Mouse (Mus musculus): ENCODE measurements around the gene Psmb4.
"Not testable (repeated sequence)": the region's sequence is repeated elsewhere in the genome, so short reads cannot be mapped to it uniquely, and the experiment has no call there.

Psmb4 gene

DNA sequence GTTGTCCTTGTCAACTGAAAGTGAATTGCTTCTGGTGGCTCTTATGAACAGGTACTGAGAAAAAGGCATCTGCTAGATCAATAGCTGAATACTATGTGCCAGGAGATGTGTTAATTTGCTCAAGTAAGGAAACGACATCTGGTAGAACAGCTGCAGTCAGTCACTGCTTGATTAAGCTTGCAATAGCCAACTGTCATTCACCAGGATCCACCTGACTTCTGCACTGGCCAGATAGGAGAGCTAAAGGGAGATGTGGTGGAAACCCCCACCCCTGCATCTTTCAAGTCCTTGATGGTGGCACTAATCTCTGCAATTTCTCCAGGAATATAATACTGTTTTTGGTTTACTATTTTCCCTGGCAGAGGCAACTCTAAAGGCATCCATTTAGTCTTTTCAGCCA lies 19.7 kb upstream of the Psmb4 start:
- DNase-seq (ENCODE audit: low read depth, low spot score), result no peak

DNA sequence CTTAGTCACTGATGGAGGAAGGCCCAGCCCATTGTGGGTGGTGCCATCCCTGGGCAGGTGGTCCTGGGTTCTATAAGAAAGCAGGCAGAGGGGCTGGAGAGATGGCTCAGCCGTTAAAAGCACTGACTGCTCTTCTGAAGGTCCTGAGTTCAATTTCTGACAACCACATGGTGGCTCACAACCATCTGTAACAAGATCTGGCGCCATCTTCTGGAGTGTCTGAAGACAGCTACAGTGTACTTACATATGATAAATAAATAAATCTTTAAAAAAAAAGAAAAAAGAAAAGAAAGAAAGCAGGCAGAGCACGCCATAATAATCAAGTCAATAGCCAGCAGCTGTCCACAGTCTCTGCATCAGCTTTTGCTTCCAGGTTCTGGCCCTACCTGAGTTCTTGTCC lies 18.0 kb upstream of the Psmb4 start:
- not testable (repeated sequence) for DNase-seq (ENCODE audit: low read depth, low spot score)

DNA sequence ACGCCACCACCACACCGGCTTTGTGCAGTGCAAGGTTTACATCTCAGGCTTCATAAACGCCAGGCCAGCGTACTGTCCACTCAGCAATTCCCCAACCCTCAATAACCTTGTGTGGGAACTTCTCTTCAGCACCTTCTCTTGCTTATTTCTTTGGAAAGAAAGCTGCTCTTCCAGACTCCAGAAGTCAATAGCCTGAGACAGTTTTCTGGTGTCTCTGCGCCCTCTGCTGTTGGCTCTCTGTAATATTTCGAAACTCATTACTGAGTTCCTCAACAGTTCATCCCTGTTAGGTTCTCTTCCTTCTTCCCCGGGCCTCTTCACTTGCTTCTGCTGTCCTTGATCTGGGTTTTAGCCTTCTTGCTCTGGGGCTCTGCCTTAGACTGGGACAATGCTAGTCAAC lies 16.0 kb upstream of the Psmb4 start:
- peak; percentile 22 for DNase-seq (ENCODE audit: low read depth, low spot score)

DNA sequence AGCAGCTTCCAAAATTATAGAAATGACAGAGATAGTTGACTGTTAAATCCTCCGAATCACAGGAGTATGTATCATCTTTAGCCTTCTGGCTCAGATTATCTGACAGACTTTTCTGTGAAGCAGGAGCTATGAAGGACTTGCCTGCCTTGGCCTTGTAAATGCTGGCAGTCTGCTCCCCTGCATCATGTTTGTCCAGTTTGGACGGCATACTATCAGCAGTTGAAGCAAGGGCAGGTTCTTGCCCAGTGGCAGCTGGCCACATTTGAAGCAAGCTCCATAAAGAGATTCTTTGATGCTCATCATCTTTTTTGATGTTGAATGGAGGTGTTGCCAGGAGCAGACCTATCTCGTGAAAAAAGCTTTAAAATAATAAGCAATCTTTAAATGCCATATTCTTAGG lies 7.3 kb upstream of the Psmb4 start:
- no peak for DNase-seq (ENCODE audit: low read depth, low spot score)

DNA sequence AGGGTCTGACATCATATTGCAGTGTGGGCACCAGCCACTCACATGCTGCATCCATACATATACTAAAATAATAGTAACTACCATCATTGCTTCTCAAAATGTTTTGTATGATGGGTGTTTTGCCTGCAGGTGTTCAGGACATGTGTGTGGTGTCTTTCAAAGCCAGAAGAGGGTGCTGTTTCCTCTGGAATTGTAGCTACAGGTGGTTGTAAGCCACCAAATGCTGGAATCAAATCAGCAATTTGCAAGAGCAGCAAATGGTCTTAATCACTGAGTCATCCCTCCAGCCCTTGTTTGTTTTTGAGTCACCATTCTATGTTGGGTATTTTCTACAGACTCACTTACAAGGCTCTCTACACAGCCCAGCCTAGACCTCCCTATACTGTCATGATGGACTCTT lies 1.8 kb upstream of the Psmb4 start:
- DNase-seq (ENCODE audit: low read depth, low spot score), result no peak

DNA sequence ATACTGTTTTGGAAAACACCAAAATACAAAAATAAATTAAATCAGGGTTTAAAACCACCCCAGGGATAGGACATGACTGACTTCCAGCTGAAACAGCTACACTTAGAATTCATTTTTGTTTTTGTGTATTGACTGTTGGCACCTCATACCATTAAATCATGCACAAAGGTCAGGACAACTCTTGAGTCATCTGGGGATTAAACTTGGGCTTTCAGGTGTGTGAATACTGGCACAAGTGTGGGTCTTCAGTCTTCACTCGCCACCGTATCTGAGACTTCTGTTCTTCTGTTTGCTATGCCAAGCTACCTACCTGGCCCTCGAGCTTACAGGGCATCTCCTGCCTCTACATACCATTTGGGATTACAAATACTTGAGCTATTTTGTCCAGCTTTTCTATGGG lies 4.2 kb downstream of the Psmb4 start:
- DNase-seq (ENCODE audit: low read depth, low spot score), result no peak

DNA sequence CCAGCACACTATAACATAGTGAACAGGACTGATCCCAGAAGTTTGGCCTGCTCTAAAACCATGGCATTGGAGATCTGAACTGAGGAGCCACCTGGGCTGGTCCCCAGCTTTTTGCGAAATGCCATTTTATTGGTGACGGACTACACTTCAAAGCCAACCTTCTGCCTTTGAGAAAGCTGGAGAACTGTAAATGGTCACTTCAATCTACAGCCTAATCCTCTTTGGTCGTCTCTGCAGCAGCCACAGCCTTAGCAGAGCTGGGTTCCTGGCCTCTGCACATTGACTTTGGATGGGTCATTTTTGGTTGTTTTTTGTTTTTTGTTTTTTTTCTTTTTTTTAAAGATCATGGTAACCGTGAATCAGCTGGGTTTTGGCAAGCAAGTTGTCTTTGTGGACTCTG lies 4.9 kb downstream of the Psmb4 start:
- no peak for DNase-seq (ENCODE audit: low read depth, low spot score)

DNA sequence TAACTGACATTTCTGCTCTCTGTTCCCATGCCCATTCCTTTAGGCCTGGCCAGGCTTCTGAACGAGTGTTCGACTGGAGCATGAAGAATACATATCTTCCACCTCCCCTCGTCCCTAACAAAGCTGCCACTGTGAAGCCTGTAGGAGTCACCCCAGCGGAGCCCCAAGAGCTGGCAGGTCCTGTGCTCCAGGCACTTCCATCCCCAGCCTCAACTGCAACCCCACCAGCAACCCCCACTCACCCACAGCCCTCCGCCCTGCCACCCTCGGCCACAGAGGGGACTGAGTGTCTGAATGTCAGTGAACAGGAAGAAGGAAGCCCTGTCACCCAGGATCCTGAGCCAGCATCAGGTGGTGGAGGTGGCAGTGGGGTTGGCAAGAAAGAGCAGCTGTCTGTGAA lies 8.1 kb downstream of the Psmb4 start:
- DNase-seq (ENCODE audit: low read depth, low spot score), result no peak

DNA sequence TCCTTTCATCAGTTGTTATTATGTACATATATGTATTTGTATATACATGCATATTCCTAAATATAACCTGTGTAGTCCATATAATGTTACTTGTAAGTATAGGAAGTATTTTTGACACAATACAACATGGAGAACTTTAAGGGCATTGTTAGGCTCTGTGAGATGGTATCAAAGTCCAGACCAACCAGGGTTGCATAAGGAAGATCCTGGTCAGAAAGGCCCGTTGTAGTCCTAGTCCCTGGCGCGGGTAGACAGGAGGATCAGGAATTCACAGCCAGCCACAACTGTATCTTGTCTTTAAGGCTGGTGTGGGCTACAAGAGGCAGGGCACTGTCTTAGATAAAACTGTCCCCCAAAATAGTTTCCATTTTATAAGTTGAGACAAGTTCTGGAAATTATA lies 17.8 kb downstream of the Psmb4 start:
- no peak for DNase-seq (ENCODE audit: low read depth, low spot score)

DNA sequence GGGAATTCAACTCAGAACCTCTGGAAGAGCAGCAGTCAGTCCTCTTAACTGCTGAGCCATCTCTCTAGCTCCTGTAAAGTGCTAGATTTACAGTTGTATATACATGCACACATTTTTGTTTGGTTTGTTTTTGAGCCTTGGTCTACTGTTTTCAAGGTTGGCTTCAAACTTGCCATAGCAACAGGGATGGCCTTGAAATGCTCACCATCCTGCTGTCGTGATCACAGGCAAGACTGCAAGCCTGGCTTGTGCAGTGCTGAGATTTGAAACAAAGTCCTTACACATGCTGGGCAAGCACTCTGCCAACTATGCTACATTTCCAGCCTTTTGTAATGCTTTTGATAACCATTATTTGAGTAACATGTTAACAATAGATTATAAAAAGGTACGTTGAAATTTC lies 27.3 kb downstream of the Psmb4 start:
- DNase-seq (ENCODE audit: low read depth, low spot score), result no peak

DNA sequence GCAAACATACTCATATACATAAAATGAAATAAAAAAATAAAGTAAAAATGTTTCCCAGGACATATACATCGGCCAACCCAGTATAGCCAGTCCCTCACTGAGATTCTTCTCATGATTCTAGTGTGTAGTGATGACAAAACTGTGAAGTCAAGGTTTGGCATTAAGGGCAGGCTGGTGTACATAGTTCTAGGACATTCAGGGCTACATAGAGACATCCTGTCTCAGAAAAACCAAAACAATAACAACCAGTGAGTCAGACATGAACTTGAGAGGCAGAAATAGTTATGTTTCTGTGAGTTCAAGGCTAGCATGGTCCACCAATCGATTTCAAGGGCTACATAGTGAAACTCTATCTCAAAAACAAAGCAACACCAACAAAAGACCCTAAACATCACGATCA lies 34.5 kb downstream of the Psmb4 start:
- no peak for DNase-seq (ENCODE audit: low read depth, low spot score)

DNA sequence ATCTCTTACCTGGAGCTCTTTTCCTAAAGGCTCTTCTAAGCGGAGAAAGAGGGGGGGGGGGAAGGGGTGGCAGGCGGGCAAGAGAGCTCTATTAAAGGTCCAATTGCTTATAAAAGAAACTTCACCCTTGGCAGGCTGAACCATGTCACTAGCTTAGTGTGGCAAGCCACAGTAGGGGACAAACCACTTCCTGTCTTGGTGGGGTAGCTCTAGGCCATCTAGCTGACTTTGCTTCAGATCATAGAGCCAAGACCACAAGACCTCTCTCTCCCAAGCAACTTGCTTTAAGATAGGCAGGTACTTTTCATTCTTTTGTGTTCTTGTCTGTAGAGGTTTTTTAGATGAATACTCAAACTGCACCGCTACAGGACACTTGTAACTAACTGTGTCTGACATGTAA lies 35.0 kb downstream of the Psmb4 start:
- DNase-seq (ENCODE audit: low read depth, low spot score), result no peak

DNA sequence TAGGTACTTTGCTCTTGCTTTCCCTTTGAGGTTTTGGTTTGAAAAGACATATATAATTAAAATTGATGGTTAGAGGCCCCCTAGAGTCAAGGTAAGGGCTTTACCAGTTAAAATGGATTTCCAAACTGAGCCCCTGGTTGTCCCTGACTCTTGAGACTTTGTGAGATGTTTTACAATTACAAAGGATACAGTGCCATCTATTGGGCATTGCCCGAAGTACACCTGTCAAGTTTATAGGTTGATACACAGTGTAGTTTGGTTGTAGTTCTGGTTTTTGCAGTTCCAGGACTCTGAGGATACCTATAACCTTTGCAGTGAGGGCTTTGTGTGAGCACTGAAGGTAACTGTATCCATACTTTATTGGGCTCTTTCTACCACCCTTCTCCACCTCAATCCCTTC lies 37.4 kb downstream of the Psmb4 start:
- DNase-seq (ENCODE audit: low read depth, low spot score), result peak; percentile 32

DNA sequence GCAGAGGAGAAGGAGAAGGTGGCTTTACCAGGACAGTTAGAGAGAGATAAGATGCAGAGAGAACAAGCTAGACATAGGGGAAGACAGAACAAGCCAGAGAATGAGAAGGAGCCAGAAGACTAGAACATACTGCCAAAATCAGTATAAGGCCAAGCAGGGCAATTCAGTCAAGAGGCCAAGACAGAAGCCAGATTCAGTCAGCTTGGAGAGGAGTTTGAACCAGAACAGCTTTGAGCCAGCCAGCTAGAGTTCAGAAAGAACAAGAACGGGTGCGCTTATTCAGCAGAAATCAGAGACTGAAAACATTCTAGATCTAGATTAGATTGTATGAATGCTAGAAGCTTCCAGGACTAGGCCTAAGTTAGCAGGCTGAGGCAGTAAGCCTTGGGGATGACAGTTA lies 39.4 kb downstream of the Psmb4 start:
- DNase-seq (ENCODE audit: low read depth, low spot score), result no peak

DNA sequence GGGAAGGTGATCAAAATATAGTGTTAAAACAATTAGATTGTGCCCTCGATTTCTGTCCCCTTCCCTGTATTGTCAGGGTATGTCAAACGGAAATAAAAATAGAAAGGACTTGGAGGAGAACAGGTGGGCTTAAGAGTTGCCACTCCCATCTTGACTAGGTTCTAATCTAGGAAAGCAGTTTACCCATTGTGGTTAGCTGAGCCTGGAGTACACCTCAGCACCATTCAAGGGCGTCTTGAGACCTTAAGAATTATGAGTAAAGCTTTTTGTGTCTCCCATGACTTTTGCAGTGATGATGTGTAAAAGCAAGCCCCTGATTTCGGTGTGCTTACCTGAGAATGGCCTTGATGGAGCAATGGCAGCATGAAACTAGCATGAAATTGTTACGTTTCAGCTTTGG lies 47.7 kb downstream of the Psmb4 start:
- DNase-seq (ENCODE audit: low read depth, low spot score), result no peak

DNA sequence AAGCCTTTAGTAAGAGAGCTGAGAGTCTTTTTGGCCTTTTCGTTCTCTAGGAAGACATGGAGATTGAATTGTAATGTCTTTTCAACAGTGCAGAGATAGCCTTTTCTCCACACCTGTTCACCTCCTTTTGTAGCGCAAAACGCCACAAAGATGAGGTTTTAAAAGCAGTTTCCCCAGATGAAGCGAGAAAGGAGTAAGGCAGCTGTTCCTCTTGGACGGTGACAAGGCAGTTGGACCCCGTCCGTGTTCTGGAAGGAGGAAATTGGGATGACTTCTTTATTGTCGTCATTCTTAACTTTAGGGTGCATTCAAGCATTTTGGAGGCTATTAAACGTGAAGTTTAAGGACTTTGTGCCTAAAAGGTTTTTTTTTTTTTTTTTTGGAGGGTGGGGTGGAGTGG lies 48.1 kb downstream of the Psmb4 start:
- DNase-seq (ENCODE audit: low read depth, low spot score), result no peak

DNA sequence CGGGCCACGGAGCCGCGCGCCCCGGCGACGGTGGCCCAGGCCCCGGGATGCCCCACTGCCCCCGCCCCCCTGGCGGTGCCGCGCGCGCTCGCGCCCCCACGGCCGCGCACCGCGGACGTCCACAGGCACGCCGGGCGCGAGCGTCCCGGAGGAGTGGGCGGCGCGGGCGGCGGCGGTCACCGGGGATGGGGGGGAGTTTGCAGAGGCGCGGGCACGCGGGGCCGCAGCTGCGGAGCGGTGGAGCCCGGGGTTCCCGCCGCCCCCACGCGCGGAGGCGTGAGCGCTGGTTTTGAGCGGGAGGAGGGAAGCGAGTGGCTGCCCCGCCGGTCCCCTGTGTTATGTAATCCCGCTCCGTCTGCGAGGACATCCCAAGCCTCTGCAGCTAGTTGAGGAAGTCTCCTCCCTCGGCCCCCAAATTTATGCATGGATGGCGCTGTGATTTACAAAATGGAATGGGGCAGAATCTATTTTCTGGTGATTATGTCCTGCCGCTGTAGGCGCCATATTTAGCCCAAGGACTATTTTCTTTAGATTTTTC lies 48.7 kb downstream of the Psmb4 start:
- DNase-seq (ENCODE audit: low read depth, low spot score), result peak; percentile 72

DNA sequence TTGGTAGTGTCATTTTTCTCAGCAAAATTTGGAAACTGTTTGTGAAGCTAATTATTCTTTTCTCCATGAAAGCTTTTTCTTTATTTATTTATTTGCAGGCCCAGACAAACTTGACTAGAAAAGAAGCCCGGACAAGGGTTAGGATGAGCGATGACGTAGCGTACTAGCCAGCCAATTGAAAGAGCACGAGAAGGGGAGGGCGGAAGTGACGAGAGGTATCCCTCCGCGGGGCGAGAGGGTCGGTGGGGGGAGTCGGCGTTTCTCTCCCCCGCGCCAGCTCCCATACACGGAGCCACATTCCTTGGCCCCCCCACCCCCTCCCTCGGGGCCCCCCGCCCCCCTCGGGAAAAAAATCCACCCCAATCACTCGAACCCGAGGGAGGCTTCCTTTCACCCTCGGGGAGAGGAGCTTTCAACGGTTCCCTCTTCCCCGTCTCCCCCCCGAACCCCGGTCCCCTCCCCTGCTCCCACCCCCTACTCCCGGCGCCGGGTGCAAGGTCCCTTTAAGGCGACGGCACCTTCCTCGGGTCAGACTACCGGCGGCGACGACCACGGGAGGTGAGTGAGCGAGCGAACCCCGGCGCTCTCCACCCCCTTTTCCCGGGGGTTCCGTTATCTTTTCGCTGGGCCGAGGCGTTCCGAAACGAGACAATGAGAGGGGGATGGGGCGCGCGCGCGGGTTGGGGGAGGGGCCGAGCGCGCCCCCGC lies 49.4 kb downstream of the Psmb4 start, which contains the start of gene Pogz:
Pogz (plus strand) TSS at position 385 of the 708 bp plus-strand sequence.
- DNase-seq (ENCODE audit: low read depth, low spot score), result peak; percentile 97

DNA sequence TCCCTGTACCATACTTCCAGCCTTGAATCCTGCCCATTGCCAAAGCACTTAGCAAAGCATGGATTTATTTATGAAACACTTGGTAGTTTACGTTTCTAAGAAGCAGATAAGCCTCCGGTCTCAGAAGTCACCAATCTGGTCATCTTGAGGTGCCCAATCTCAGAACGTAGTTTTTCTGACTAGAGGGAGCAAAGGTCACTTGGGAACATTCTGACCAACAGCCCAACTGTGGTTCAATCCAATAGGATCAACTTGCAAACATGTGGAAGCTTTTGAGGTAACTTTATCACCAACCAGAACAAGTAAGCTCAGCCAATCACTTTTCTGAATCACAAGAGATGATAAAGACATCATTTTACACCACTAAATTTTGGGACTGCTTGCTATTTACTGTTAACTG lies 51.4 kb downstream of the Psmb4 start:
- DNase-seq (ENCODE audit: low read depth, low spot score), result no peak

Measured in brain, embryonic 18.5 days (tissue).